Mouse (Mus musculus) brain, embryonic 18.5 days (tissue): ENCODE measurements at regions not wholly inside any gene's neighbourhood (a gene's known extent, or its start where the extent isn't known, plus 50 kb on each side); places are given as distances from the start of the nearest gene placed in this dataset.

ENCODE experiments used
- DNase-seq: peaks from one replicate; pipeline ENCODE4 v3.0.0-alpha.2; 2012; ENCODE audit warnings: low read depth, low spot score

GRCm38 (mm10) chr10:117528575-117529268, 100.6 kb upstream of the Cpm start:
- DNase-seq = no peak

- no peak for DNase-seq
Measured at GRCm38 (mm10) chr10:117527979-117528378, 101.3 kb upstream of the Cpm start.

- no peak for DNase-seq
Measured at GRCm38 (mm10) chr10:117527243-117527642, 102.1 kb upstream of the Cpm start.

GRCm38 (mm10) chr10:117526834-117527188, 102.5 kb upstream of the Cpm start:
- DNase-seq = no peak

GRCm38 (mm10) chr10:117526008-117526833, 103.1 kb upstream of the Cpm start:
- DNase-seq = no peak

GRCm38 (mm10) chr10:117525608-117526007, 103.7 kb upstream of the Cpm start:
- no peak for DNase-seq

GRCm38 (mm10) chr10:117524926-117525565, 104.3 kb upstream of the Cpm start:
- DNase-seq = no peak

GRCm38 (mm10) chr10:117524101-117524500, 105.2 kb upstream of the Cpm start:
- DNase-seq = no peak

GRCm38 (mm10) chr10:117522906-117523829, 106.1 kb upstream of the Cpm start:
- DNase-seq = no peak

- no peak for DNase-seq
Measured at GRCm38 (mm10) chr10:117522373-117522772, 106.9 kb upstream of the Cpm start.

GRCm38 (mm10) chr10:117521315-117522270, 107.7 kb upstream of the Cpm start:
- no peak for DNase-seq

GRCm38 (mm10) chr10:117520536-117521314, 108.6 kb upstream of the Cpm start:
- no peak for DNase-seq

GRCm38 (mm10) chr10:117519670-117520535, 109.4 kb upstream of the Cpm start:
- no peak for DNase-seq

- DNase-seq = no peak
Measured at GRCm38 (mm10) chr10:117518793-117519669, 110.3 kb upstream of the Cpm start.

GRCm38 (mm10) chr10:117517800-117518770, 111.2 kb upstream of the Cpm start:
- no peak for DNase-seq

- DNase-seq = no peak
Measured at GRCm38 (mm10) chr10:117517071-117517714, 112.1 kb upstream of the Cpm start.
